Mouse (Mus musculus) adrenal gland, postnatal 36 days (tissue): ENCODE results near the gene Uba5. TPM values are rescaled to one million over a fixed set of nuclear protein-coding genes. Genes with fewer than 3 reads are reported as not detected.

Experiments
- DNase-seq, 2 experiments: peaks; one replicate each; pipeline ENCODE4 v3.0.0; 2021; ENCODE audit warnings: mixed read lengths in 1 of 2
- total RNA-seq, 2 experiments: library from RNA; stranded (reverse); gene quantifications; 2 replicates each; pipeline ENCODE4 v1.2.3; 2021

The Uba5 gene
- total RNA-seq, 2 experiments from 2014 or later, result 46.1 to 46.9 TPM

- DNase-seq, result peak; percentile 80 to 83
Observed at GRCm38 (mm10) chr9:104063244-104063961, 469 bp upstream of the Uba5 start, which contains the start of gene Acad11. TSS of gene Acad11 (plus strand) at chr9:104063377.

- no peak for DNase-seq
Observed at GRCm38 (mm10) chr9:104051028-104051427, 11.9 kb downstream of the Uba5 start.

GRCm38 (mm10) chr9:104043676-104044075, 19.3 kb downstream of the Uba5 start:
- no peak for DNase-seq

- DNase-seq, result no peak
Observed at GRCm38 (mm10) chr9:104040362-104040761, 22.6 kb downstream of the Uba5 start, which contains the start of gene Gm28305. TSS of gene Gm28305 (plus strand) at chr9:104040662.

- DNase-seq, result no peak
Observed at GRCm38 (mm10) chr9:104039742-104040141, 23.2 kb downstream of the Uba5 start.

- no peak for DNase-seq
Observed at GRCm38 (mm10) chr9:104039031-104039695, 23.8 kb downstream of the Uba5 start.

GRCm38 (mm10) chr9:104038266-104038665, 24.7 kb downstream of the Uba5 start:
- no peak for DNase-seq

- DNase-seq, result peak; percentile 83 to 86
Observed at GRCm38 (mm10) chr9:104035261-104036015, 27.5 kb downstream of the Uba5 start.

- DNase-seq, result no peak
Observed at GRCm38 (mm10) chr9:104034718-104035117, 28.2 kb downstream of the Uba5 start.

GRCm38 (mm10) chr9:104034231-104034630, 28.7 kb downstream of the Uba5 start:
- no peak for DNase-seq

- DNase-seq, result no peak
Observed at GRCm38 (mm10) chr9:104029861-104030260, 33.1 kb downstream of the Uba5 start.

GRCm38 (mm10) chr9:104027186-104027585, 35.7 kb downstream of the Uba5 start:
- no peak for DNase-seq

GRCm38 (mm10) chr9:104021026-104021425, 41.9 kb downstream of the Uba5 start:
- no peak for DNase-seq

GRCm38 (mm10) chr9:104014526-104014925, 48.4 kb downstream of the Uba5 start:
- no peak for DNase-seq

- DNase-seq, result peak; percentile 75 to 85
Observed at GRCm38 (mm10) chr9:104002913-104003330, 60.0 kb downstream of the Uba5 start.

GRCm38 (mm10) chr9:104001921-104002859, 60.7 kb downstream of the Uba5 start, which contains the start of gene Nphp3:
TSS of gene Nphp3 (plus strand) at chr9:104002544.
- peak; percentile 100 for DNase-seq

- no peak for DNase-seq
Observed at GRCm38 (mm10) chr9:104000601-104001000, 62.3 kb downstream of the Uba5 start.
